Mouse (Mus musculus) liver, adult 2 months (tissue): ENCODE data around the gene Tex2.

ENCODE experiments used
- CTCF ChIP-seq: fragments of 200-500 bp; IDR thresholded peaks from 2 replicates; pipeline ENCODE4 v1.5.1; 2011; ENCODE audit warnings: low read depth, low read length, control low read depth
- POLR2A ChIP-seq: fragments of 200-500 bp; IDR thresholded peaks from 2 replicates; pipeline ENCODE4 v1.6.1; 2011; ENCODE audit warnings: low read length, control low read depth; ENCODE audit not compliant: insufficient read depth; ENCODE audit errors: extremely low read depth

GRCm38 (mm10) chr11:106464681-106465544, 148.3 kb downstream of the Tex2 start:
- no peak for TF ChIP-seq CTCF
- no peak for TF ChIP-seq POLR2A
